ENCODE assay signal across 8 mouse cellular contexts in genomic region chr2:158546751-158547150, GRCm38 (mm10). TPM values are rescaled to one million over a fixed set of nuclear protein-coding genes. Genes with fewer than 3 reads are reported as not detected.
DNase-seq lines count a peak whose midpoint lies in the region; ATAC-seq and TF ChIP-seq lines count a peak whose summit lies in the region.

No protein-coding gene starts in this region.

- H3K4me1 ChIP-seq in embryonic facial prominence, embryonic 14.5 days (ENCODE audit: control insufficient read depth, insufficient read depth, low read length) = no peaks in the 10 kb centered on the region
- H3K4me1 ChIP-seq in heart, embryonic 10.5 days = no peaks in the 10 kb centered on the region
- no peaks in the 10 kb centered on the region for H3K4me1 ChIP-seq in limb, embryonic 14.5 days (ENCODE audit: control insufficient read depth, insufficient read depth, low read length)
- no peaks in the 10 kb centered on the region for H3K4me1 ChIP-seq in stomach, embryonic 14.5 days (ENCODE audit: control insufficient read depth, insufficient read depth, low read length)

- peak overlapping the region; percentile 50; the same call in 1 of the 2 replicates for H3K9ac ChIP-seq in embryonic facial prominence, embryonic 14.5 days (ENCODE audit: low read depth, low read length)
- peak overlapping the region; percentile 31; the same call in 1 of the 2 replicates for H3K9ac ChIP-seq in limb, embryonic 14.5 days (ENCODE audit: low read depth, low read length, severe bottlenecking)
- H3K9ac ChIP-seq in stomach, embryonic 14.5 days (replicated peaks; ENCODE audit: low read depth, low read length) = no peak overlapping the region

- H3K27ac ChIP-seq in embryonic facial prominence, embryonic 14.5 days (replicated peaks; ENCODE audit: low read depth, low read length) = no peak overlapping the region
- H3K27ac ChIP-seq in heart, embryonic 10.5 days = no peak overlapping the region
- no peak overlapping the region for H3K27ac ChIP-seq in limb, embryonic 14.5 days (replicated peaks; ENCODE audit: low read depth, low read length)
- H3K27ac ChIP-seq in stomach, embryonic 14.5 days (ENCODE audit: low read length) = no peak overlapping the region

- H3K4me2 ChIP-seq in embryonic facial prominence, embryonic 14.5 days (ENCODE audit: low read depth, low read length) = peak overlapping the region; percentile 36
- H3K4me2 ChIP-seq in limb, embryonic 14.5 days (replicated peaks; ENCODE audit: low read depth, low read length, severe bottlenecking) = 0 out of 2 replicates have a peak overlapping the region, but pooled peaks have one; percentile 14
- H3K4me2 ChIP-seq in myocyte (ENCODE audit: low read depth) = peak overlapping the region; percentile 18
- H3K4me2 ChIP-seq in stomach, embryonic 14.5 days (replicated peaks; ENCODE audit: low read depth, low read length) = no peak overlapping the region

- no peak overlapping the region for H3K4me3 ChIP-seq in embryonic facial prominence, embryonic 14.5 days (ENCODE audit: low read depth, low read length)
- peak overlapping the region; percentile 3; the same call in 1 of the 2 replicates for H3K4me3 ChIP-seq in heart, embryonic 10.5 days
- H3K4me3 ChIP-seq in limb, embryonic 14.5 days (replicated peaks; ENCODE audit: low read length) = no peak overlapping the region
- no peak overlapping the region for H3K4me3 ChIP-seq in myocyte
- H3K4me3 ChIP-seq in stomach, embryonic 14.5 days (ENCODE audit: low read depth, low read length) = no peak overlapping the region

- no peaks in the 10 kb centered on the region for H3K79me2 ChIP-seq in myocyte (ENCODE audit: control insufficient read depth, insufficient read depth)

- no peak for TF ChIP-seq POLR2A in limb, embryonic 14.5 days (IDR thresholded peaks at IDR 0.05; ENCODE audit: borderline replicate concordance, extremely low read depth, insufficient read depth, insufficient read length)
- TF ChIP-seq POLR2A in myocyte (IDR thresholded peaks at IDR 0.05; ENCODE audit: insufficient read length, low read depth) = no peak

- no peaks in the 10 kb centered on the region for H3K9me3 ChIP-seq in embryonic facial prominence, embryonic 14.5 days (ENCODE audit: control insufficient read depth, low read length)
- H3K9me3 ChIP-seq in heart, embryonic 10.5 days = no peaks in the 10 kb centered on the region
- H3K9me3 ChIP-seq in limb, embryonic 14.5 days (ENCODE audit: control insufficient read depth, low read length) = no peaks in the 10 kb centered on the region
- H3K9me3 ChIP-seq in stomach, embryonic 14.5 days (ENCODE audit: control insufficient read depth, low read depth, low read length) = no peaks in the 10 kb centered on the region

- DNase-seq in CD4-positive helper T cell, adult 2 months (ENCODE audit: low read depth, low spot score) = peak; percentile 70
- peak; percentile 71 to 76 for DNase-seq in adrenal gland, postnatal 36 days
- DNase-seq in embryonic facial prominence, embryonic 14.5 days (ENCODE audit: low spot score) = peak; percentile 80
- peak; percentile 90 for DNase-seq in heart, embryonic 10.5 days (ENCODE audit: low spot score)
- peak; percentile 71 for DNase-seq in kidney, adult 9 months
- peak; percentile 69 for DNase-seq in limb, embryonic 14.5 days (ENCODE audit: low spot score)

- peak; percentile 73 for ATAC-seq in embryonic facial prominence, embryonic 14.5 days (ENCODE audit: low read depth)
- ATAC-seq in limb, embryonic 14.5 days (ENCODE audit: low FRiP score, low read depth) = peak; percentile 55; the same call in 1 of the 2 replicates
- ATAC-seq in stomach, embryonic 14.5 days (ENCODE audit: insufficient number of reproducible peaks, insufficient read depth, low FRiP score, low read depth) = peak; percentile 34; the same call in 1 of the 2 replicates

- H3K27me3 ChIP-seq in embryonic facial prominence, embryonic 14.5 days (replicated peaks; ENCODE audit: control insufficient read depth, insufficient read depth, low read length) = peaks cover 16% of the 10 kb centered on the region; the same call in 1 of the 2 replicates
- H3K27me3 ChIP-seq in heart, embryonic 10.5 days (ENCODE audit: insufficient read depth, poor library complexity, severe bottlenecking) = peaks cover 67% of the 10 kb centered on the region
- H3K27me3 ChIP-seq in limb, embryonic 14.5 days (ENCODE audit: control insufficient read depth, insufficient read depth, low read length) = peaks cover 4% of the 10 kb centered on the region; the same call in 1 of the 2 replicates
- H3K27me3 ChIP-seq in myocyte (ENCODE audit: control insufficient read depth, insufficient read depth, insufficient read length) = peaks cover 21% of the 10 kb centered on the region
- no peaks in the 10 kb centered on the region for H3K27me3 ChIP-seq in stomach, embryonic 14.5 days (ENCODE audit: control insufficient read depth, insufficient read depth, low read length)

- no peaks in the 10 kb centered on the region for H3K36me3 ChIP-seq in embryonic facial prominence, embryonic 14.5 days (ENCODE audit: control insufficient read depth, insufficient read depth, low read length)
- H3K36me3 ChIP-seq in heart, embryonic 10.5 days = no peaks in the 10 kb centered on the region
- H3K36me3 ChIP-seq in limb, embryonic 14.5 days (ENCODE audit: control insufficient read depth, insufficient read depth, low read length) = no peaks in the 10 kb centered on the region
- H3K36me3 ChIP-seq in myocyte (ENCODE audit: control insufficient read depth, insufficient read depth) = no peaks in the 10 kb centered on the region
- no peaks in the 10 kb centered on the region for H3K36me3 ChIP-seq in stomach, embryonic 14.5 days (ENCODE audit: control insufficient read depth, insufficient read depth, low read length)

- H3ac ChIP-seq in myocyte (ENCODE audit: control insufficient read depth, insufficient read length) = no peak overlapping the region

- WGBS in embryonic facial prominence, embryonic 14.5 days = 5% methylated on average over 17 of the region's 17 CpGs
- 5% methylated on average over 17 of the region's 17 CpGs for WGBS in heart, embryonic 10.5 days
- 5% methylated on average over 17 of the region's 17 CpGs for WGBS in limb, embryonic 14.5 days
- 4% methylated on average over 17 of the region's 17 CpGs for WGBS in stomach, embryonic 14.5 days

TF ChIP-seq in myocyte, 11 proteins besides CTCF, POLR2A, EP300 and RAD21:
- no peak for TF ChIP-seq MAX (IDR thresholded peaks at IDR 0.05; ENCODE audit: low read depth)
- no peak for TF ChIP-seq SRF (IDR thresholded peaks at IDR 0.05; ENCODE audit: control insufficient read depth, insufficient read length, low read depth)
- no peak for TF ChIP-seq MYOG (IDR thresholded peaks at IDR 0.05; ENCODE audit: control insufficient read depth in 1 of 3, insufficient read depth in 1 of 3, insufficient read length in 2 of 3, low read depth in 2 of 3)
- no peak for TF ChIP-seq CEBPB (IDR thresholded peaks at IDR 0.05; ENCODE audit: insufficient read depth, poor library complexity, severe bottlenecking)
- no peak for TF ChIP-seq TCF12 (IDR thresholded peaks at IDR 0.05; ENCODE audit: insufficient read depth, poor library complexity, severe bottlenecking)
- no peak for TF ChIP-seq TCF3 (IDR thresholded peaks at IDR 0.05; ENCODE audit: insufficient read length, low read depth)
- TF ChIP-seq POLR2AphosphoS2 (IDR thresholded peaks at IDR 0.05; ENCODE audit: insufficient read length, low read depth) = no peak
- no peak for TF ChIP-seq E2F4 (IDR thresholded peaks at IDR 0.05; ENCODE audit: insufficient read depth)
- no peak for TF ChIP-seq REST (IDR thresholded peaks at IDR 0.05; ENCODE audit: insufficient read depth, insufficient read length)
- TF ChIP-seq USF1 (IDR thresholded peaks at IDR 0.05; ENCODE audit: low read depth) = no peak
- TF ChIP-seq MYOD1 (IDR thresholded peaks at IDR 0.05; ENCODE audit: control insufficient read depth in 1 of 3, insufficient read length in 2 of 3, low read depth in 2 of 3) = no peak

RNA-seq across cellular contexts. Expression of gene Arhgap40, which starts 34.2 kb away (rescaled TPM):
- not detected for total RNA-seq in adrenal gland, postnatal 36 days (2021)
- 1.6 and 2.6 TPM in 2 replicates for polyA plus RNA-seq in embryonic facial prominence, embryonic 14.5 days (2014; fragmentation: Nextera tagmentation; extraction: Ambion mirVana)
- polyA plus RNA-seq in heart, embryonic 10.5 days (2016; fragmentation: Nextera tagmentation; extraction: Ambion mirVana) = not detected in 2 replicates
- polyA plus RNA-seq in limb, embryonic 14.5 days (2012; rRNA removed) = 3.3 and 5.5 TPM in 2 replicates
- 3.9 and 4.0 TPM in 2 replicates for polyA plus RNA-seq in limb, embryonic 14.5 days (2014; fragmentation: Nextera tagmentation; extraction: Ambion mirVana)
- polyA plus RNA-seq in myocyte (2012; fragmentation: generic; extraction: Trizol) = not detected
- 1.4 and 1.7 TPM in 2 replicates for polyA plus RNA-seq in stomach, embryonic 14.5 days (2014; fragmentation: Nextera tagmentation; extraction: Ambion mirVana)

RNA-seq across cellular contexts. Expression of gene Adig, which starts 44.3 kb away (rescaled TPM):
- total RNA-seq in adrenal gland, postnatal 36 days (2021) = 10 to 100 TPM; 90.4 to 93.3 TPM
- polyA plus RNA-seq in embryonic facial prominence, embryonic 14.5 days (2014; fragmentation: Nextera tagmentation; extraction: Ambion mirVana) = 0.55 and 1.3 TPM in 2 replicates
- not detected in 2 replicates for polyA plus RNA-seq in heart, embryonic 10.5 days (2016; fragmentation: Nextera tagmentation; extraction: Ambion mirVana)
- polyA plus RNA-seq in limb, embryonic 14.5 days (2012; rRNA removed) = 0.26 and 0.97 TPM in 2 replicates
- 1.1 and 1.7 TPM in 2 replicates for polyA plus RNA-seq in limb, embryonic 14.5 days (2014; fragmentation: Nextera tagmentation; extraction: Ambion mirVana)
- polyA plus RNA-seq in myocyte (2012; fragmentation: generic; extraction: Trizol) = not detected
- 0.77 and 1.2 TPM in 2 replicates for polyA plus RNA-seq in stomach, embryonic 14.5 days (2014; fragmentation: Nextera tagmentation; extraction: Ambion mirVana)
